Mouse (Mus musculus) right cerebral cortex, adult 2 months (tissue): Measurements from ENCODE around the gene Dusp19.

Experiments used
- DNase-seq, 2 experiments: peaks; one replicate each; pipeline ENCODE4 v3.0.0; 2021 to 2022; ENCODE audit warnings: low spot score in 2 of 2

Dusp19 gene

DNA sequence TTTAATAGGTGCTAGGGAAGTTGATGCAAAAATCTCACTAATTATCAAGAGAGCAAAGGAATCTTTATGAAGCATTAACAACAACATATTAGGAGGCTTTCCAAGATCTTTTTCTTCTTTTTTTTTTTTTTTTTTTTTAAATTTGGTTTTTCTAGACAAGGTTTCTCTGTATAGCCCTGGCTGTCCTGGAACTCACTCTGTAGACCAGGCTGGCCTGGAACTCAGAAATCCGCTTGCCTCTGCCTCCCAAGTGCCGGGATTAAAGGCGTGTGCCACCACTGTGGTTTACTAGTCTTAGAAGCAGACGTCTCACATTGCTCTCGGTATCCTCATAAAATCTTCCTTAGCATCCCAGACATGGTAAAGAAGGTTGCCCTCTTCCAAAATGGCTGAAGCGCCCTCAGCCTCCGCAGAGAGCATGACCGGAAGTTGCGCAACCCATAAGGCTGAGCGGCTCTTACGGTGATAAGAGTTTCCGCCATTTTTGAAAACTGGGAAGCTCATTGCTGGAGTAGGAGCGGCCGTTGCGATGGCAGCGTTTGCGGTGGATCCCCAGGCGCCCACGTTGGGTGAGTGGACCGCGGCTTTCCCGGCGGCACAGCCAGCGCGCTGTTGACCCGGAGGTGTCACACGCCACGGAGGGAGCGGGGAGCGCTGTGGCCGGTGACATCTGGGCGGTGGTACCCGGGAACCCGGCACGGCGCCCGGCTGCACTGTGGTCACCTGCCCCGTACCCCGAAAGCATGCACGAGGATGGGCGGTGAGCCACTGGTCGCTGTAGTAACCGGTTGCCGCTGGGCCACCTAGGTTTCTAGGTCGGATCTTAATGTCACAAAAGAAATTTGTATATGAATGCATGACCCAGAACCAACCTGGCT lies 21.8 kb downstream of the Dusp19 start:
- DNase-seq, result peak; percentile 92 to 95

DNA sequence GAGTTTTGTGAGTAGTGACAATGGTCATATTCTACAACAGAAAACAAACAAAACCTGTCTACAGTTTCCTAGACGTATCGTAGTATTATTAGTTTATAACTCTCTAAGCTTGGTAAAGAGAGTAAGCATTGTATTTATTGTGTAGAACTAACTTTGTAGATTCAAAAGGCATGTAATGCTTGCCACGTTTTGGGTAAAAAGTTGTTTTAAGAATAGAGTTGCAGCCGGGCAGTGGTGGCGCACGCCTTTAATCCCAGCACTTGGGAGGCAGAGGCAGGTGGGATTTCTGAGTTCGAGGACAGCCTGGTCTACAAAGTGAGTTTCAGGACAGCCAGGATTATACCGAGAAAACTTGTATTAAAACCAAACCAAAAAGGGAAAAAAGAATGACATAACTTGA lies 22.6 kb downstream of the Dusp19 start:
- DNase-seq, result no peak

DNA sequence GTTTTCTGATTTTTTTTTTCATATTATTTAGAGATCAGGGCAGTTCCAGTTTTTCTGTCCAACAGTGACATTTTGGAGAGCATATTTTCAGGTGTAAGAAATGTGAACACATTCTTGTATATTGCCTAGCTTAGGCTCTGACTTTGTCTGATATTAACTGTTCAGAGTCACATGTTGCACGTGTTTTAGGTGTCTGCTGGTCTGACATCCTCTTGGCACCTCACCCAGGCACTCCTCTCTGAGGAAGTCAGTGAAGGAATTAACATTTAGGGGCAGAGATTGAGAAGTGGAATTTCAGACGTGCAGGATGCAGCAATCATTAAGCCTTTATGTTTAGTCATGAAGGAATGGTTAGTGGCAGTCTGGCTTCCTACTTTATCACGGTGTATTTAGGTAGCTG lies 23.0 kb downstream of the Dusp19 start:
- no peak for DNase-seq

DNA sequence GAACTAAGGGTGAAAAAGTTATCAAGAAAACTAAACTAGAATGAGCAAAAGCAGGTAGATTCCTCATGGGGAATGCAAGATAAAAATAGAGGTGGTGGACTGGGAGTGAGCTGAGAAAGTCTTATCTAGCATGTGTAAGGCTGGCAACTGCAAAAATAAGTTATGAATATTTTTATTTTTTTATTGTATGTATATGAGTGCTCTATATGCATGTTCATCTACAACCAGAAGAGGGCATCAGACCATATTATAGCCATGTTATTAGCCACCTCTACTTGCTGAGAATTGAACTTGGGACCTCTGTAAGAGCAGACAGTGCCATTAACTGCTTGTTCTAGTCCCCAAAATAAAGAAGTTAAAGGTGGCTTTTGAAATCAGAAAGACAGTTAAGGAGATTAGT lies 44.6 kb downstream of the Dusp19 start:
- no peak for DNase-seq

DNA sequence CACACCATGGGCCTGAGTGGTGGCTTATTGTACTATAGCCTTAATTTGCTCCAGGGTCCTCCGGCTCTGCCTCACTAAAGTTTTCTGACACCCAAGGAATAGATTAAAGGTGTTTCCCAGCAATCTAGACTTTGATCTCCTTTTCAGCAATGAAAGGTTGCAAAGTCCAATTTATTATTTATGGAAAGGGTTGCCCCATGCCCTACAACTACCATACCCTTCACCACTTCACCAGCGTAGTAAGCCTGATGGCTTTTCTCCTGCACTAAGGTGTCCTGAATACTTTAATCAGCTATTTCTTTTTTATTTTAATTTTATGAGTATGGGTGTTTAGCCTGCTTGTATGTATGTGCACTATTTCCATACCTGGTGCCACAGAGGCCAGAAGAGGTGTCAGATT lies 45.8 kb downstream of the Dusp19 start:
- no peak for DNase-seq

DNA sequence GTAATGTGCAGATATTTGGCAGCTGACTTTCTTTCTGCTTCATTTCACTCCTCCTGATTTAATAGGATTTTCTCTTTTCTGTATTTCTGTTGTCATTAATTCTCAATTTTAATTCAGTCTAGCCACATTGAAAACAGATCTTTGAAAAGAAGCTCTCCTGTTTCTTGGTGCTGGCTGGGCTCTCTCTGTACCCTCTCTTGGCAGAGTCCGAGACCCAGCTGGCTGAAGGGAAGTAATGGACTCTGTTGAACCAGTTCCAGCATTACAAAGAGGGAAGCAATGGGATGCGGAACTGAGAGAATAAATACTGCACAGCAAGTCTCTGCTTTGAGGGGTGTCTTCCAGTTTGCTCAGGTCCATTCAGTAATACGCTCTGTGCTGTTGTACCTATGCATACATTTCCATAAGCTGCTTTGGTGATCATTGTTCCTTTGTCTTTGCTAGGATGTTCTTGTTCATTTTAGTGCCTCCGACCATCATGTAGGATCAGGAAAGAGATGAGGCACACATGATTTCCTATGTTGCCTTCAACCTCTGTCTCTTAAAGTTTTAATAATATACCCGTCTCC lies 50.6 kb downstream of the Dusp19 start:
- no peak for DNase-seq

DNA sequence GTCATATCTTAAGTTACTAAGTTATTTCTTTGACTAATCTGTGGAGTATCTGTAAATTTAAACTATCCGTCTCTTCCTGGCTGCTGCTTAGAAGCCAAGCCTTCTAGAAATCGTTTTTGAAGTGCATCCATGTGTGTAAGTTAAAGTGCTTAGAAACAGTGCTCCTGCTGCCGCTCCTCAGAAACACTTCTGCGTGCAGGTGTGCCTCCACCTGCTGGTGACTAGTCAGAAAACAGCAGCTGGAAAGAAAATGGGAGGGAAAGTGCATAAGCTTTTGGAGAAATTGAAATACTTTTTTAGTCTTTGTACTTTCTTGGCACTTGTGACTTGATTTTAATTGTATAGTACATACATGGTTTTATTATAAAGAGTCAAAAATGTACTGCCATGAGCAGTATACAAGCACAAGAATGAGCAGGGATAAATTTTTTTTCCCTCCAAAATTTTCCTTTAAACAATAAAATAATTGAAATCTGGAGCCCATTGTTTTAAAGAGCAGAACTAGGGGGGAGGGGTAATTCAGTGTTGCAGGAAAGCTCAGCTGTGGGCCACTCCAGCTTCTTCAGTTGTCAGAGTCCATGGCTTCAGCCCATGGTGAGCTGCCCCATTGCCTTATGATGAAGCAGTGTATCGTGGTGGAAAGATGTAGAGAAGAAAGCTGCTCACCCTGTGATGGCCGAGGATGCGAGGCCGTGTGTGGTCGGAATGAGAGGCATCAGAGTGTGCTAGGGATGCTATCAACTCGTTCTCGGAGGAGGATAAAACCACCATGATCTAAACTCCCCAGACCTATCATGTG lies 53.2 kb downstream of the Dusp19 start:
- DNase-seq, result no peak

DNA sequence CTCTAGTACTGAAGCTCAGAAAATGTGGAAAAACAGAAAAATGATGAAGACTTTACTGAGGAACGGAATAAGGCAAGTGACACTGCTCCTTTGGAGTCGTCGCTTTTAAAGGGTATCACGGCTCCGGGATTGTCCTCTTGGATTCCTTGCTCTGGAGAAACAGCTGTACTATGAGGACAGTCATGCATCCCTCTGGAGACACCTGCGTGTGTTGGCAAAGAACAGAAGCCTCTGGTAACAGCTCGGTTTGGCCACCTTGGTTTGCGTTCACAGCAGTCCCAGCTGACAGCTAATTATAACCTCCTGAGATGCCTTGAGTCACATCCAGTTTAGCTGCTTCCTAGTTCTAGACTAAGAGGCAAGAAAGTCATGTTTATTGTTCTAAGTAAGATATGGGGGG lies 62.0 kb downstream of the Dusp19 start:
- DNase-seq, result no peak
